Mouse (Mus musculus) C2C12 (cell line): ENCODE results near the gene Hoxd11. TPM values are rescaled to one million over a fixed set of nuclear protein-coding genes. Genes with fewer than 3 reads are reported as not detected.

Experiments
- H3K27me3 ChIP-seq: one replicate; pipeline ENCODE4 v1.6.1; 2011; ENCODE audit not compliant: control insufficient read depth, insufficient read depth, insufficient read length
- H3K36me3 ChIP-seq: one replicate; pipeline ENCODE4 v1.6.1; 2011; ENCODE audit not compliant: control insufficient read depth, insufficient read depth
- H3K4me3 ChIP-seq: one replicate; pipeline ENCODE4 v1.5.1; 2011; ENCODE audit warnings: mild to moderate bottlenecking, control low read depth; ENCODE audit not compliant: poor library complexity, insufficient read depth, severe bottlenecking
- H3K79me2 ChIP-seq: one replicate; pipeline ENCODE4 v1.6.1; 2011; ENCODE audit not compliant: control insufficient read depth, insufficient read depth
- H3K79me3 ChIP-seq: one replicate; pipeline ENCODE4 v1.6.1; 2011; ENCODE audit warnings: low read depth, control low read depth
- H3ac ChIP-seq: one replicate; pipeline ENCODE3; 2011; ENCODE audit warnings: low read depth; ENCODE audit not compliant: control insufficient read depth, insufficient read length
- CEBPB ChIP-seq: IDR thresholded peaks from one replicate; pipeline ENCODE4 v1.6.1; 2011; ENCODE audit warnings: low read depth, mild to moderate bottlenecking, control low read depth, moderate library complexity
- CTCF ChIP-seq: IDR thresholded peaks from one replicate; pipeline ENCODE4 v1.5.1; 2011; ENCODE audit not compliant: control insufficient read depth, insufficient read depth, insufficient read length
- FOSL1 ChIP-seq: IDR thresholded peaks from one replicate; pipeline ENCODE4 v1.8.0; 2011; ENCODE audit warnings: mild to moderate bottlenecking, low read length; ENCODE audit not compliant: poor library complexity, insufficient read depth, severe bottlenecking
- MAX ChIP-seq: IDR thresholded peaks from one replicate; pipeline ENCODE4 v1.6.1; 2011; ENCODE audit warnings: mild to moderate bottlenecking, control low read depth
- MYOD1 ChIP-seq: IDR thresholded peaks from one replicate; pipeline ENCODE4 v1.6.1; 2011; ENCODE audit warnings: low read depth; ENCODE audit not compliant: control insufficient read depth, insufficient read length
- MYOG ChIP-seq: IDR thresholded peaks from one replicate; pipeline ENCODE4 v1.6.1; 2011; ENCODE audit not compliant: control insufficient read depth, insufficient read length; ENCODE audit errors: extremely low read depth
- USF1 ChIP-seq: IDR thresholded peaks from one replicate; pipeline ENCODE4 v1.6.1; 2011; ENCODE audit warnings: low read depth, mild to moderate bottlenecking, control low read depth, moderate library complexity
- polyA plus RNA-seq: library from polyadenylated mRNA; unstranded; fragments of >200 nt; fragmentation: generic; extraction: Trizol; gene quantifications from one replicate; pipeline ENCODE4 v1.2.1, GENCODE M21; 2012; ENCODE audit warnings: missing spikeins

Hoxd11 gene
- polyA plus RNA-seq, 1 experiment: not detected

DNA sequence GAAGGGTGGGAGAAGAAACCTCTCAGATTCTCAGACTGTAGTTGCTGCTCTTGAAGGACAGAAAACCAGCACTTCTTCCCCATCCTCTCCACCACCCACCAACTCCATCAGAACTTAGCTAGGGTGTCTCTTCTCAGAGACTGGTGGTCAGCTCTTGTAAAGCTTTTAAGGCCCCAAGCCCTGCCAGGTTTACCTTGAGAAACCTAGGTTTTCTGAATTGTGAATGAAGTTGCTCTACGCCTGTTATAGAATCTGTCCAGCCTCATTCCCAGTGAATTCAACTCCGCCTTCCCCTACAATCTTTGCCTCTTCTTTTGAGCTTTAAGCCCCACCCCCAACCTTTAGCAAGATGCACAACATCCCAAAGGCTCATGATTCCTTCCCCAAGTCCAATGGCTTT, 2.3 kb upstream of the Hoxd11 start:
- H3K79me2 ChIP-seq: no peaks in the 10 kb centered on the region
- peaks cover 66% of the 10 kb centered on the region for H3K27me3 ChIP-seq
- no peak for TF ChIP-seq CTCF
- no peak for TF ChIP-seq CEBPB
- TF ChIP-seq MAX: no peak
- TF ChIP-seq FOSL1: no peak
- no peak for TF ChIP-seq MYOD1
- no peak for TF ChIP-seq MYOG
- no peak for TF ChIP-seq USF1
- H3ac ChIP-seq: no peak overlapping the region
- no peaks in the 10 kb centered on the region for H3K36me3 ChIP-seq
- no peak overlapping the region for H3K4me3 ChIP-seq
- no peaks in the 10 kb centered on the region for H3K79me3 ChIP-seq

- H3K36me3 ChIP-seq: no peaks in the 10 kb centered on the region
- H3ac ChIP-seq: no peak overlapping the region
- no peaks in the 10 kb centered on the region for H3K79me2 ChIP-seq
- TF ChIP-seq MAX (no peak), FOSL1 (no peak), MYOG (no peak), MYOD1 (no peak), CTCF (no peak), USF1 (no peak)
- H3K79me3 ChIP-seq: no peaks in the 10 kb centered on the region
- H3K27me3 ChIP-seq: peaks cover 61% of the 10 kb centered on the region
- no peak overlapping the region for H3K4me3 ChIP-seq
These were observed 227 bp downstream of the Hoxd11 start for GRCm38 (mm10) chr2:74679596-74679971.

GRCm38 (mm10) chr2:74679980-74680379, 623 bp downstream of the Hoxd11 start:
- Histone ChIP-seq H3K36me3 (no peaks in the 10 kb centered on the region), H3K27me3 (peaks cover 57% of the 10 kb centered on the region), H3K4me3 (no peak overlapping the region), H3ac (no peak overlapping the region), H3K79me2 (no peaks in the 10 kb centered on the region), H3K79me3 (no peaks in the 10 kb centered on the region)
- TF ChIP-seq MAX (no peak), CTCF (no peak), MYOG (no peak), FOSL1 (no peak), USF1 (no peak), MYOD1 (no peak), CEBPB (no peak)

- H3ac ChIP-seq: no peak overlapping the region
- H3K36me3 ChIP-seq: no peaks in the 10 kb centered on the region
- TF ChIP-seq FOSL1 (no peak), USF1 (no peak), CEBPB (no peak), MAX (no peak), MYOG (no peak), CTCF (no peak), MYOD1 (no peak)
- H3K4me3 ChIP-seq: no peak overlapping the region
- peaks cover 53% of the 10 kb centered on the region for H3K27me3 ChIP-seq
- no peaks in the 10 kb centered on the region for H3K79me3 ChIP-seq
- H3K79me2 ChIP-seq: no peaks in the 10 kb centered on the region
These were observed 1.4 kb downstream of the Hoxd11 start for GRCm38 (mm10) chr2:74680561-74681398.

DNA sequence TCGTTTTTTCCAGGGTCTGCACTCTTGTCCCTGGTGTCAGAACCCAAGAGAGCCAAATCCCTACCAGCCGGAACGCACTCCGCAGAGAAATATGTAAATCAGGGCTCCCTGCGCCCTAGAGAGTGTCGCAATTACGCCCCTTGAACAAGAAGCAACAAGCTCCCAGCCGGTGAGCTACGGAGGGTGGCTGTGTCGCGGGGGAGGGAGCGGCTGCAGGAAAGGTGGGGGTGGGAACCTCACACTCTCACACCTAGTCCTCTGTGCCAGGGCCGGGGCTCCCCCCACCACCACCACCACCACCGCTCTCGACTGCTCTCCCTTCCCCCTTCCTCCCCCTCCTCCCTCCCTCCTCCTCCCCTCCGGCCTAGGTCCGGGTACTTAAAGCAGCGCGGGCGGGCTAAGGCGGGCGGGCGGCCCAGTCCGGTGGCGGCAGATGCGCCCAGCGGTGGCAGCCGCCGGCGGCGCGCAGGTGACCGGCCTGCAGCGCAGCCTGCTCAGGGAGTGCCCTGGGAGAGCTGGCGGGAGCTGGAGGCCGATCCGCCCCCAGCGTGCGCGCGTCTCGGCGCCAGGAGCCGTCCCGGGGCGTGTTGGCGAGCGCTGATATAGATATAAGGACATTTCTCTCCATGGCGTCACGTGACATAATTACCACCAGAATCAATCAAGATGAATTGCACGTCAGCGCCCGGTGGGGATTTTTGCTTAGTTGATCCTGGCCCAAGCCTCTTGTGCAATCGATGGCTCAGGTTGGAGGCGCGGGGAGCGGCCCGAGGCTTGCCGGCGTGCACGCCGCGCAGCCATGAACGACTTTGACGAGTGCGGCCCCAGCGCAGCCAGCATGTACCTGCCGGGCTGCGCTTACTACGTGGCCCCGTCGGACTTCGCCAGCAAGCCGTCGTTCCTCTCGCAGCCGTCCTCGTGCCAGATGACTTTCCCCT, 2.5 kb downstream of the Hoxd11 start:
- H3K79me2 ChIP-seq: no peaks in the 10 kb centered on the region
- no peaks in the 10 kb centered on the region for H3K36me3 ChIP-seq
- H3ac ChIP-seq: no peak overlapping the region
- H3K4me3 ChIP-seq: no peak overlapping the region
- H3K79me3 ChIP-seq: no peaks in the 10 kb centered on the region
- H3K27me3 ChIP-seq: peaks cover 43% of the 10 kb centered on the region
- TF ChIP-seq FOSL1: no peak
- TF ChIP-seq MYOG: no peak
